Mouse (Mus musculus): ENCODE measurements around the gene Fbxo46.

Gene Fbxo46

DNA sequence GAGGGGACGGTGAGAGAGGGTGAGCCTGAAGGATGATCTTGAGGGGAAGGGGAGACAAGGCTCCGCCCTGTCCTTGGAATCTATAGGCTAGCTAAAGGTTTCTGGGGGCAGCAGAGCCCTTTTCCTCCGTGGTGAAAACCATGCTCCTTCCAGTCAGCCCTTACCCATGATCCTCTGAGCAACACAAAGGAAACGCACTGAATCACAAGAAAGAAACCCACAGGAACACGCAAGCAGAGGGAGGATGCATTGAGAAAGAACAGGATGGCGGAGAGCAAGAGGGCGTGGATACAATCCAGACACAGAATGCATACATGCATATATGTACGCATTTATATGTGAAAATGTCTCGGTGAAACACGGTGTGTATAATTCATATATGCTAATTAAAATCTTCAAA lies 49.8 kb downstream of the Fbxo46 start:
- DNase-seq (ENCODE audit: low spot score) = no peak

DNA sequence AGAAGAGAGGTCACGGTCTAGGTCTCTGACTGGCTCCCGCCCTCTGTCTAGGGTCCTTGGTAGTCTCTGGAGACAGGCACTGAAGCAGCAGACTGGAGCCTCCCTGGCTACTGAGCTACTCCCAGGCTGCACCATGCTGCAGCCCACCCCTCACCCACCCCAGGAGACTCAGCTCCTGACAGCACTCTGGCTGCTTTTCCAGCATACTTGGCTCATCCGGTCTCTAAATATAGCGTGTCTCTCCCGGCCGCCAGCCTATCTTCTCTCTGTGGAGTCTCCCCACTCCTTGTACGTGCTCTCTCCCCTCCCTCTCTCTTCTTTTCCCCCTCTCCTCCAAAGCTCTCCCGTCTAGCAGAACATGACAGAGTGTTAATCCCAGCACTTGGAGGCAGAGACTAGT lies 50.5 kb downstream of the Fbxo46 start:
- DNase-seq (ENCODE audit: low spot score) = no peak

DNA sequence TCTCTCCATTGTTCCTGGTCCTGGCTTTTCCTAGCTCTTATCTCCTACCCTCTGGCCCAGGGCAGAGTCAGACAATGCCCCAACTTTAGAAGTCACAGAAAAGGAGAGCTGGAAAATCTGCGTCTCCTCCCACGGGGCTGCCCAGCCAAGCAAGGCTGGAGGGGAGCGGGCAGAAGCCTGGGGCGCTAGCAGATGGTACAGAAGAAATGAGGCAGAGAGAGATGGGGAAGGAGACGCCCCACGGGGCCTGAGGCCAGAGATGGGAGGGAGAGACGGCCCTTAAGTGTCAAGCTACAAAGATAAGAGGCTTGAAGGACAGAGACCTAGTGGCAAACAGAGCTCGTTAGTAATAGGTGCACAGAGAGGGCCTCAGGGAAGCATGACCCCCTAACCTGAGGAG lies 52.2 kb downstream of the Fbxo46 start:
- DNase-seq (ENCODE audit: low spot score) = no peak

DNA sequence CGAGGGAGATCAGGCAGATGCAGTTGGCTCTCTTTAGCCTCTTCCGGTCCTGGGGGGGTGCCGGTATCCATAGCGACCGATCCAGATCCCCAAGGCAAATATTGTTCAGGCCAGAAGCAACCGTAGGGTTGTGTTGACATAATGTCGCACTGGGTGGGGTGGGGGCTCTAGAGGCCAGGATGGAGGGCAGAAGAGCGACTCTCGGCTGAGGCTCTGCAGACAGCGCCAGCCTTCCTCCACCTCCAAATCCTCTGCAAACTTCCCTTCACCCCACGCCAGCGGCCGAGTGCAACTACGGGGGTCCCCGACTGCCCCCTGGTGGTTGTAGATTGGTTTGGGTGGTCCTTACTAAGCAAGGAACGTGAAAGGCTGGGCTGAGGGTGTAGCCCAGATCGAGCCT lies 53.2 kb downstream of the Fbxo46 start:
- DNase-seq (ENCODE audit: low spot score) = no peak

DNA sequence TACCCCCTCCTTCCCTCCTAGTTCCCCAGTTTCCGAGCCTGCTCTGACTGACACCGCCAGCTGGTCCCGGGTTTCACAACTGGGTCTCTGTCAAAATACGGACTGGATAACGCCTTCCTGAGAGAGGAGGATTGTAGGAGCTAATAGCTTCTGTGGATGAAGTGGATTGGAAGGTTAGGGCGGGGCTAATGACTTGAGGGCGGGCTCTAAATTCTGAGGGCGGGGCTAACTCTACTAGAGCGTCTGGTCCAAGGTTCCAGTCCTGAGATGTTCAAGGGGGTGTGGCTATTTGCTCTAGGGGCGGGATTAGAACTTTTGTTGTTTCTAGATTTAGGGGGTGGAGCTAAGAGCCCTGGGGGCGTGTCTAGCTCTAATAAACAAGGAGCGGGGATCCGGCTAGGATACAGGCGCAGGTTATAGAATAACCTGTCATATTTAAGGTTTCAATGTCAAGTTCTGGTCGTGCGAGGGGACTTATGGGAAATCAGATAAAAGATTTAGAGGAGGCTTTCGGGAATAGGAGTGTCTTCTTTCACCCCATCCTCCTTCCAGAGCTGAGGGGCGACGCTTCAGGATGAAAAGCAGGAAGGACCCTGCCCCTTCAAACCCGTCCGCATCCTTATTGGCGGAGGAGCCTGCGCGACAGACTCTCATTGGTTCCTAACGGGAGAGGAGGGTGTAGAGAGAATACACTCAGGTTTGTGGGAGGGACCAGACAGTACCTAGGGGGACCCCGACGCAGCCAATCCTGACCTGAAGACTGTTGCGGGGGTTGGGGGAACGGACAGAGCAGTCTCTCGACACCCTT lies 56.3 kb downstream of the Fbxo46 start, which contains the start of gene Eml2:
TSS of gene Eml2 (plus strand) at position 714 of the 808 bp plus-strand sequence.
- DNase-seq (ENCODE audit: low spot score) = no peak

DNA sequence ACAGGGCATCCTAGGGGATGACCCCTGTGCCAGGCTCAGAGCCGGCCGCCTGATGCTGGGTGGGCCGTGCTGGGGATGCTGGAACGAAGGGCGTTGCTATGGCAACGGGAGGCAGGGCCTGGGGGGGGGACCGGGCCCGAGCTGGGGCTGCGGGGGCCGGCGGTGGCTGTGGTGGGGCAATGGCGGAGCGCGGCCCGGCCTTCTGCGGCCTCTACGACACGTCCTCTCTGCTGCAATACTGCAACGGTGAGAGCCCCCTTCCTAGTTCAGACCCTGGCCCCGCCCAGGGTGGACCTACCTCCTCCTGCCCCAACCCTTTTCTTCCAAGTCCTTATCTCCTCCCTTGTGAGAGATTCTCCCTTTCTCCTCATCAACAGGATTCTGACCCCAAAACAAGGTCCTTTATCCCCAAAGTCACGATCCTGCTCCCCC lies 56.9 kb downstream of the Fbxo46 start:
- DNase-seq (ENCODE audit: low spot score) = no peak

DNA sequence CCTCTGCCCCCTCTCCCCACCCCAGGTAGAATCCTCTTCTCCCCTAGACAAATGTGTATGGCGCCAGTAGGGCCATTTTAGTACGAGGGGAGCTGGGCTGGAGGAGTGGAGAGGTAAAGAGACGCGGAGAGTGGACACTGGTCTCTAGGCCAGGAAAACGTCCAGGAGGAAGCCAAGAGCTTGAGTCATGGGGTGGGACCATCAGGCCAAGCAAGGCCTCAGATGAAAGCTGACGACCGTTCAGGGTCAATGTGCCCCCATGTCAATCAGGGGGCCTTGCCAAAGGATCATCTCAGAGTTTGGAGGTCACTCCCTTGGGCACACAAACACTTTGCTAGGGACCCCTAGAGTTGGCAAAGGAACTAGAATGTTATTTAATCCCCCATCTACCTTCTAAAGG lies 57.6 kb downstream of the Fbxo46 start:
- no peak for DNase-seq (ENCODE audit: low spot score)

DNA sequence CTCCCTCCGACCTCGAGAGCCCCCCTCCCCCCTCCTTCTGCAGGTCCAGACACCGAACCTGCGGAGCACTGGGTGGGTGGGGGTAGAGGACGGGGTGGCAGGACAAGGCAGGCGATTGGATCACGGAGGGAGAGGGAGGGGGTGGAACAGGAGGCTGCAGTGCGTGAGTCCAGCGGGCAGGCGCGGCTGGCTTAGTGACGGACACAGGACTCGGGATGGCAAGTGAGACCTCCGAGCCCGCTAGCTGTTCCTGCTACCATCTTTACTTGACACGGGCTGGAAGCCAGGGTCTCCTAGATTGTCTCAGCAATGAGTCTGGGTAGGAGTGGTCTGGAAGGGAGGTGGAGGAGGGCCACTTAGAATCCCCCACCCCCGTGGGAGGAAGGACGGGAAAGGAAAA lies 58.4 kb downstream of the Fbxo46 start:
- no peak for DNase-seq (ENCODE audit: low spot score)

DNA sequence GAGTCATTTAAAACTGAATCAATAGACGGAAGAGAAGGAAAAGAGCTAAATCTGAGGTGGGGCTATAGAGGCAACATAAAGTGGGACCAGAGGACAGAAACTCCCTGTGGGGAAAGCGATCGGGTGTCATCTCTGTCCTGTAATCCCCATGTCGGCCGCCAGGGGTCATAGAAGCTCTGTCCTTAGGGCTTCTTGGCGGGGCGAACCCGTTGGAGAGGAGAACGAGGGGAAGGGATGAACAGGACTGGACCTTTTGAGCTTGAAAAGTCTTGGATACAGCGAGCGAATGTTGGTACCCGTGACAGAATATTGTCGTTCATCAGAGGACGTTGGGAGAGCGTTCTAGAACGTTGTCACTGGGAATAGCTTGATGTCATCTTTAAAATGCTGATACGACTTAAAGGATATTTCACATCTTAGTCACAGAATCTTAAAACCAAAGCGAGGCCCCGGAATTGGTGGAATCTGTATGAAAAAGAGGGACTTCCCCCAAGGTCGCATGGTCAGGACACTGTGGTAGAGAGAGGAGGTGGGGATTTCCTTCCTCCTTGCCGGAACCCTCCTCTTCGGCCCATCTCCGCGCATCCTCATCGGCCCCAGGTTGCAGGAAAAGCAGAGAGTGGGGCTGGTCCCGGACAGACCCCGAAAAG lies 58.9 kb downstream of the Fbxo46 start:
- no peak for DNase-seq (ENCODE audit: low spot score)

DNA sequence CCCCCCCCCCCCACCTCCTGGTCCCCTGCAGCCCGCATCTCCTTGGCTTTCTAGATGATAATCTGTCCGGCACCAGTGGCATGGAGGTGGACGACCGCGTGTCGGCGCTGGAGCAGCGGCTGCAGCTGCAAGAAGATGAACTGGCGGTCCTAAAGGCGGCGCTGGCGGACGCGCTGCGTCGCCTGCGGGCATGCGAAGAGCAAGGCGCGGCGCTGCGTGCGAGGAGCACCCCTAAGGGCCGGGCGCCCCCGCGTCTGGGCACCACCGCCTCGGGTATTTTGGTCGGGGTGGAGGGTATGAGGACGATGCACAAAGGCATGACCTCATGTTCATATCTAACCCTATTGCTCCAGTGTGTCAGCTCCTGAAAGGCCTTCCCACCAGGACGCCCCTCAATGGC lies 59.5 kb downstream of the Fbxo46 start:
- no peak for DNase-seq (ENCODE audit: low spot score)

DNA sequence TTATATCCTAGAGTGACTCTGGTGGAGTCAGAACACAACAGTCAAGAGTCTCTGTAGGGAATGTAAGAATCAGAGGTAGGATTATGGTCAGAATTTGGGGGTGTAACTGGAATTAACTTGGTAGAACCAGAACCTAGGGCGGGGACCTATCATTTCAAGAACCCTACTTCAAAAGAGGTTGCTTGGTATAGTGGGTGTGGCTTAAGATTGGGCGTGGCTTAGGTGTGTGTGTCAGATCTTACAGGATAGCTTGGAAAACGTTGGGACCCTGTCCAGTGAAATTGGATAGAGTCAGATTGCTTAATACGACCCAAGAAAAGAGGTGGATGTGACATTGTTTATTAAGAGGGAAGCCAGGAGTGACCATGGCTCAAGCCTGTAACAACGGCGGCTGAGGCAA lies 60.3 kb downstream of the Fbxo46 start:
- DNase-seq (ENCODE audit: low spot score) = no peak

DNA sequence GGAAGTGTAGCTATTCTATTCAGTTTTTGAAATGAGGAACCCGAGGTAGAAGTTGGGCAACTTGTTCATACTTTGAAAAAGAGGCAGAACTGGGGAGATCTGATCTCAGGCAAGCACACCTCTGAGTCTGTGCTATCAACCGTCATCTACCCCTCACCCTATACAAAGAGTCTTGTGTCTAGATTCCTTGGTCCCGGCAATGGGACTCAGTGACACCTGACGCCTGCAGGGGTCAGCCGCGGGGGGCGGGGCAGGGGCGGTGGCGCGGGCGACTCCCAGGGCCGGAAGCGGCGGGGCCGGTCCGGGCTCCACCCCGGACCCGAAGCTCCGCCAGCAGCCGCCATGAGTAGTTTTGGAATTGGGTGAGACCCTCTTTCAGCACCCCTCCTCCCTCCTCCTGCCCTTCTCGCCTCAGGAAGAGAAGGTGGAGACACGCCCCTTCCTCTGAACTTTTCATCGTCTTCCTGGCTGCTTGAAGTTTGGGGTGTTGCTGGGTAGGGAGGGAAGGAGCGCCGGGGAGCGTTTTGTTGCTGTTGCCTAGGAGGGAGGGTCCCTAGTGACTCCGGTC lies 61.3 kb downstream of the Fbxo46 start:
- no peak for DNase-seq (ENCODE audit: low spot score)

DNA sequence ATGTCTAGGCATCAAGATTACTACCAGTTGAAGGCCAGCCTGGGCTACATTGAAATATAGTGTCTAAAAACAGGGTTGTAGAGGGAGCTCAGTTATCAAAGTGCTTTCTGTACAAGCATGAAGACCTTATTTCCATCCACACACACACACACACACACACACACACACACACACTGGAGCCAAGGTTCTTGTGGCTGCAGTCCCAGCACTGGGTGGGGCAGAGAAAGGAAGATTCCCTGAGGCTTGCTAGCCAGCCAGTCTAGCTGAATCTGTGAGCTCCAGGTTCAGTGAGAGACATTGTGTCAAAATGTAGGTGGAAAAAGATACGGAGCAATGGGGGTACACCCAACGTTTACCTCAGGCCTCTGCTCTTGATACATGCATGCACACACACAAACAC lies 64.6 kb downstream of the Fbxo46 start:
- DNase-seq (ENCODE audit: low spot score) = peak; percentile 45

DNA sequence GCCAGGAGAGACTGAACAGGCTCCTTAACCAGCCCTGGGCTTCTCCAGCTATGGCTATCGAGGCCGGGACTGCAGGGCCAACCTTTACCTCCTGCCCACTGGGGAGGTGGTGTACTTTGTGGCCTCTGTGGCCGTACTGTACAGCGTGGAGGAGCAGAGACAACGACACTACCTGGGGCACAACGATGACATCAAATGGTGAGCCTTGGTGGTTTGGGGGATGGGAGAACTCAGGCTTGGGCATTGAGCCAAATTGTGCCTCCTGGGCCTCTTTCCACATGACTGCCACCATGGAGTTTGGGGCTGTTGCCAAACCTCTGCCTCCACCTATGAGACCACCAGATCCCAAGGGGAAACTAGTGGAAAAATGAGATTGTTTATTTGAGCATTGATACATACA lies 65.1 kb downstream of the Fbxo46 start:
- no peak for DNase-seq (ENCODE audit: low spot score)

Measured in adipocyte (in vitro differentiated cells).